Mouse (Mus musculus): ENCODE measurements around the gene Prdm1.

GRCm38 (mm10) chr10:44443696-44444095 lies 84.6 kb downstream of the Prdm1 start:
- no peak for TF ChIP-seq CTCF (IDR thresholded peaks at IDR 0.05; ENCODE audit: insufficient read depth, low read depth, low read length)
- TF ChIP-seq POLR2A (IDR thresholded peaks at IDR 0.05; ENCODE audit: insufficient read depth, low read depth, low read length): no peak

Measured in olfactory bulb, adult 2 months (tissue).